Mouse (Mus musculus) G1E (cell line): ENCODE data around the gene Tmem110.

Source experiments
- CTCF ChIP-seq: IDR thresholded peaks from 2 replicates; pipeline ENCODE4 v1.5.1; 2012; ENCODE audit warnings: low read depth, low read length, inconsistent platforms, mixed read lengths
- TAL1 ChIP-seq: conservative IDR thresholded peaks from 2 replicates; pipeline ENCODE4 v1.6.1; 2012; ENCODE audit warnings: low read depth, low read length, inconsistent platforms, mixed read lengths

- no peak for TF ChIP-seq TAL1
- TF ChIP-seq CTCF, result no peak
Observed at GRCm38 (mm10) chr14:30868826-30869225, 43.4 kb downstream of the Tmem110 start.
